Mouse (Mus musculus): ENCODE measurements around the gene Cd47.

DNA sequence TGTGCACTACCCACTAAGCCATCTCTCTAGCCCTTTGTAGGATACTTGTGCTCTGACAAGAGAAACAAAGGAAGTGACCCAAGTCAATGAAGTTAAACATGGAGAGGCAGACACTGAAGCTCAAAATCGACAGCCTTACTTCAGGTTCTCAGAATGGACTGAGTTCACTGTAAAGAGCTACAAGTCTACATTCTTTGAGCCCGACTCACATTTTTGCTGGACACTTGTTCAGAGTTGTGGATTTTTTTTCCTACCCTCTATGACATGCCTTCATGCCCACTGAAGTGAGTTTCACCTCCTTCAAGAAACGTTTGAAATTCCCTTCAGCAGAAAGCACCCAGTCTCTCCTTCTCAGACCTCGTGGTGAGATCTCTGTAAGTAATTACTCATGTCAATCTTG lies 148.9 kb downstream of the Cd47 start:
- TF ChIP-seq POLR2A (IDR thresholded peaks at IDR 0.05; ENCODE audit: control insufficient read depth, extremely low read depth, insufficient read depth, low read length, poor library complexity) (no peak), CTCF (IDR thresholded peaks at IDR 0.05; ENCODE audit: borderline replicate concordance, control insufficient read depth, extremely low read depth, insufficient read depth, low read length, poor library complexity) (no peak)

Data from thymus, adult 2 months (tissue).